Mouse (Mus musculus): ENCODE data around the gene Kif1b.

DNA sequence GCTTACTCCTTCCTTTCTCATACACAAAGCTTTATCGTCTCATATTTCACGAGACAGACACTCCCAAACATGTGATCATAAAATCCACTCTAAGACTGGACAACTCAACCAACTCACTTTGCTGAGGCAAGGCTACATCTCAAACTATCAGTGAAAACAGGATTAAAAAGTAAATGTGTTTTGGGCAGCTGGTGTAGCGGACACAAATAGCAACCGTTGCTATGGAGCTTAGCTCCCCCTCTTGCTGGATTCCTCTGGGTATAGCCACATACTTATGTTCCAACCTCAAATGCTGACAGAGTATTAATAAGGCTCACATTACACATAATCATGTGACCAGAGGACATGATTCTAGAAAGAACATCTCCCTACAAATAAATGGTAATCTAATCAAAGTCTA, 29.9 kb downstream of the Kif1b start:
- TF ChIP-seq CTCF (IDR thresholded peaks at IDR 0.05; ENCODE audit: borderline replicate concordance, insufficient read depth, low read depth, low read length) (no peak), POLR2A (IDR thresholded peaks at IDR 0.05; ENCODE audit: borderline replicate concordance, insufficient read depth, low read length) (no peak)

Data from cerebellum, adult 2 months (tissue).